Mouse (Mus musculus): Measurements from ENCODE around the gene Asic2. TPM values are rescaled to one million over a fixed set of nuclear protein-coding genes. Genes with fewer than 3 reads are reported as not detected.

Asic2 gene
- polyA plus RNA-seq, 1 experiment from 2014 or later = 17.8 TPM

DNA sequence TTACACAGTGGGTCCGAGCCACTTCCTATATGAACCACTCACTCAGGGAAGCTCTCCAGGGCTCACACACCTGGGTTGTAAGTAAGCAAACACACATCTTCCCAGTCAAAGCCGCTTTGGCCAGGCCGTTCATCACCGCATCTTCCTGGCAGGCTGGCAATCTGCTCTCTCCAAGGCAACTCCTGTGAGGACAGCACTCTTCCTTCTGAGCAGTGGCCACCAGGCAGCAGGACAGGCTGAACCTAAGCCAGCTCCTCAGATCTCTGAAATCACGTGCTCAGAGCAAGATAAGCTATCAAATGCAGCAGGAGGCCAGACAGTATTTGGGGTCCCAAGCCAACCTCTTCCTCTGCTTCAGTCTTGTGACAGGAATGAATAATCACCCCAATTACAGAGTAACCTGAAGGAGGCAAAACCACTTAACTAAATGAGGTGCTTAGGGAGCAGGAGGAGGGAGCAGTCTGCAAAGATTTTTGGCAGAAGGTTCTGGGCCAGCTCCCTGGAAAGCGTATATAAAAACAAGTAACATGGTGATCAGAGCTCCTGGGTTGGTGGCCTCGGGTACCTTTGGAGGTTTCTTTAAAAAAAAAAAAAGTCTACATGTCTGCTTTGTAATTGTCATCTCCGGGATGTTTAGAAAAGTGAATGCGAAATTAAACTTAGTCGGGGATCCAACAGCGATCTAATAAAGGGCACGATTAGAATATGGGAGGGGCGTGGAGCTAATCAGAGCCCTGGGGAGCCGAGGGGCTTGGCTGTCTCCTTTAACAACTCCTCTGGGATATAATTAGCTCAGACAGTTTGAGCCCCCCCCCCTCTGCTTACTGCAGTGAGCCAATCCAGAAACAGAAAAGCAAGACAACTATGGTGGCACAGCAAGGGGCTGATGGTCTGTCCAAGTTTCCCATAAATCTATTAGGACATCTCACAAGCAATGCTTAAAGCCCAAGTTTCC, 450.0 kb downstream of the Asic2 start:
- peaks cover 11% of the 10 kb centered on the region for H3K4me1 ChIP-seq (ENCODE audit: control insufficient read depth, insufficient read depth, low read depth, low read length)
- no peaks in the 10 kb centered on the region for H3K27me3 ChIP-seq (replicated peaks; ENCODE audit: control insufficient read depth, insufficient read depth, low read length)
- H3K9ac ChIP-seq (ENCODE audit: low read depth, low read length) = no peak overlapping the region
- 33% methylated on average over 14 of the region's 14 CpGs for WGBS
- H3K9me3 ChIP-seq (ENCODE audit: control insufficient read depth, low read length) = no peaks in the 10 kb centered on the region
- H3K27ac ChIP-seq (ENCODE audit: low read depth, low read length) = no peak overlapping the region
- H3K4me3 ChIP-seq (ENCODE audit: low read length) = no peak overlapping the region
- H3K4me2 ChIP-seq (ENCODE audit: low read length) = peak overlapping the region; percentile 9; the same call in 1 of the 2 replicates
- ATAC-seq = no peak
- no peaks in the 10 kb centered on the region for H3K36me3 ChIP-seq (ENCODE audit: control insufficient read depth, insufficient read depth, low read length)

- no peak overlapping the region for H3K4me2 ChIP-seq (ENCODE audit: low read length)
- no peak overlapping the region for H3K9ac ChIP-seq (ENCODE audit: low read depth, low read length)
- H3K4me3 ChIP-seq (ENCODE audit: low read length) = no peak overlapping the region
- 68% methylated on average over 3 of the region's 3 CpGs for WGBS
- H3K27me3 ChIP-seq (replicated peaks; ENCODE audit: control insufficient read depth, insufficient read depth, low read length) = no peaks in the 10 kb centered on the region
- ATAC-seq = no peak
- no peaks in the 10 kb centered on the region for H3K9me3 ChIP-seq (ENCODE audit: control insufficient read depth, low read length)
- no peaks in the 10 kb centered on the region for H3K36me3 ChIP-seq (ENCODE audit: control insufficient read depth, insufficient read depth, low read length)
- H3K4me1 ChIP-seq (ENCODE audit: control insufficient read depth, insufficient read depth, low read depth, low read length) = peaks cover 11% of the 10 kb centered on the region
- no peak overlapping the region for H3K27ac ChIP-seq (ENCODE audit: low read depth, low read length)
Observed at GRCm38 (mm10) chr11:81515754-81516153, 452.5 kb downstream of the Asic2 start.

GRCm38 (mm10) chr11:81512434-81512833, 455.8 kb downstream of the Asic2 start:
- ATAC-seq = no peak

DNA sequence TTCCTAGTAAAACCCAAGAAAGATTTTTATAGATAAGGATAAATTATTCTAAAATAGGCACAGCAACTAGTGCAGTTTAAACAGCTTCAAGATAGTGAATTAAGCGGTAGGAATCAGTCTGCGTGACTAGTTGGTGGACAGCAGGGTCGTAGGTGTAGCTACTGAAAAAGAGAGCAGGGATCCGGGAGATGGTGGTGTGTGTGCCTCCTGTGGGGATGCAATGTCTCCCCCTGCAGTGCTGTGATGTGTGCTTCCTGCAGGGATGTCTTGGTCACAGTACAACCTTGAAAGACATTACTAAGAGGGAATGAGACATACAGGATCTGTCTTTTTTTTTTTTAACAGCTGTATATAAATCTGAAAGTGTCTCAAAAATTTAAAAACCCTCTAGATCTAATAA, 456.9 kb downstream of the Asic2 start:
- WGBS = 58% methylated on average over 4 of the region's 4 CpGs
- ATAC-seq = no peak
- no peak overlapping the region for H3K4me2 ChIP-seq (ENCODE audit: low read length)

More at GRCm38 (mm10) chr11:81512434-81512833, 455.8 kb downstream of the Asic2 start:
- no peaks in the 10 kb centered on the region; the same call in 1 of the 2 replicates for H3K4me1 ChIP-seq (ENCODE audit: control insufficient read depth, insufficient read depth, low read depth, low read length)
- no peaks in the 10 kb centered on the region for H3K27me3 ChIP-seq (replicated peaks; ENCODE audit: control insufficient read depth, insufficient read depth, low read length)
- H3K27ac ChIP-seq (ENCODE audit: low read depth, low read length) = no peak overlapping the region
- no peak overlapping the region for H3K9ac ChIP-seq (ENCODE audit: low read depth, low read length)
- no peaks in the 10 kb centered on the region for H3K36me3 ChIP-seq (ENCODE audit: control insufficient read depth, insufficient read depth, low read length)
- no peak overlapping the region for H3K4me2 ChIP-seq (ENCODE audit: low read length)
- no peak overlapping the region for H3K4me3 ChIP-seq (ENCODE audit: low read length)
- no peaks in the 10 kb centered on the region for H3K9me3 ChIP-seq (ENCODE audit: control insufficient read depth, low read length)
- WGBS = 54% methylated on average over 10 of the region's 10 CpGs

GRCm38 (mm10) chr11:81508385-81509233, 459.6 kb downstream of the Asic2 start:
- no peaks in the 10 kb centered on the region; the same call in 1 of the 2 replicates for H3K4me1 ChIP-seq (ENCODE audit: control insufficient read depth, insufficient read depth, low read depth, low read length)
- H3K27ac ChIP-seq (ENCODE audit: low read depth, low read length) = no peak overlapping the region
- no peak for ATAC-seq
- 46% methylated on average over 8 of the region's 8 CpGs for WGBS
- no peak overlapping the region for H3K9ac ChIP-seq (ENCODE audit: low read depth, low read length)
- no peak overlapping the region for H3K4me3 ChIP-seq (ENCODE audit: low read length)
- H3K9me3 ChIP-seq (ENCODE audit: control insufficient read depth, low read length) = no peaks in the 10 kb centered on the region
- no peaks in the 10 kb centered on the region for H3K36me3 ChIP-seq (ENCODE audit: control insufficient read depth, insufficient read depth, low read length)
- H3K27me3 ChIP-seq (replicated peaks; ENCODE audit: control insufficient read depth, insufficient read depth, low read length) = no peaks in the 10 kb centered on the region
- H3K4me2 ChIP-seq (ENCODE audit: low read length) = no peak overlapping the region

More for the DNA sequence above, 456.9 kb downstream of the Asic2 start:
- H3K4me1 ChIP-seq (ENCODE audit: control insufficient read depth, insufficient read depth, low read depth, low read length) = no peaks in the 10 kb centered on the region; the same call in 1 of the 2 replicates
- no peak overlapping the region for H3K4me3 ChIP-seq (ENCODE audit: low read length)
- H3K9ac ChIP-seq (ENCODE audit: low read depth, low read length) = no peak overlapping the region
- no peak overlapping the region for H3K27ac ChIP-seq (ENCODE audit: low read depth, low read length)
- no peaks in the 10 kb centered on the region for H3K36me3 ChIP-seq (ENCODE audit: control insufficient read depth, insufficient read depth, low read length)
- no peaks in the 10 kb centered on the region for H3K27me3 ChIP-seq (replicated peaks; ENCODE audit: control insufficient read depth, insufficient read depth, low read length)
- no peaks in the 10 kb centered on the region for H3K9me3 ChIP-seq (ENCODE audit: control insufficient read depth, low read length)

GRCm38 (mm10) chr11:81504791-81505430, 463.3 kb downstream of the Asic2 start:
- no peaks in the 10 kb centered on the region; the same call in 1 of the 2 replicates for H3K4me1 ChIP-seq (ENCODE audit: control insufficient read depth, insufficient read depth, low read depth, low read length)
- no peaks in the 10 kb centered on the region for H3K27me3 ChIP-seq (replicated peaks; ENCODE audit: control insufficient read depth, insufficient read depth, low read length)
- no peak for ATAC-seq
- WGBS = 82% methylated on average over 8 of the region's 8 CpGs
- no peak overlapping the region for H3K4me3 ChIP-seq (ENCODE audit: low read length)
- no peak overlapping the region for H3K4me2 ChIP-seq (ENCODE audit: low read length)
- H3K27ac ChIP-seq (ENCODE audit: low read depth, low read length) = no peak overlapping the region
- no peaks in the 10 kb centered on the region for H3K9me3 ChIP-seq (ENCODE audit: control insufficient read depth, low read length)
- no peaks in the 10 kb centered on the region for H3K36me3 ChIP-seq (ENCODE audit: control insufficient read depth, insufficient read depth, low read length)
- no peak overlapping the region for H3K9ac ChIP-seq (ENCODE audit: low read depth, low read length)

DNA sequence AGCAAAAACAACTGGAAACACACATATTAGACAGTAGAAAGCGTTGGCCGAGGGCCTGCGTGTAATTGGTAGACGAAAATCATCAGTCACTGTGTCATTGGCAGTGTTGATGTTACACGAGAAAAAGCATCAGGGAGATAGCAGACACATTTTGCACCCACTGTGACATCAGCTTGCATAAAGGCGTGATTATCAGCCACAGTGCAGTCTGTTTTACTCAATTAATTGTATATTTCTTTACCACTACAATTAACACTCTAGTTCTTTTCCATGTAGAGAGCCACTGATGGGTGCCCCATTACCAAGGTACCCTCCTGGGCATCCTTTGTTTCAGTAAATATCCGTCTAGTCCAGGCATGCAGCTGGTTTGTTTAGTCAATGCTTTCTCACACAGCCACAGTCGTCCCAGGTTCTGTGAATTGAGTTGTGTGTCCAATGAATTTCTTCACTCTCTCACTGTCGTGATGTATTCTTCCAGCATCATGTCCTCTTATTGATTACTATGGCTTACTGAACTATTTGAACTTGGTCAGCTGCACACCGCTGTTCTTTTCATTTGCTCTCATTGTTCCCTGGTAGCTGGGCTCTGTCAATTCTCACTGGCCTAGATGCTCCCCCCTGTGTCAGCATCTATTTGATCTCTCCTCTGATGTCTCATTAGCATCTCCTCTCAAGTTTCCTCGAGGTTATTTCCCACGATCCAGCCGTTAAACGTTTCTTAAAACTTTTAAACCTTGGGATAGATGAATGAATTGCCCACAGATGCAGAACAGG, 466.6 kb downstream of the Asic2 start:
- Histone ChIP-seq H3K9me3 (ENCODE audit: control insufficient read depth, low read length) (no peaks in the 10 kb centered on the region), H3K9ac (ENCODE audit: low read depth, low read length) (no peak overlapping the region), H3K27me3 (replicated peaks; ENCODE audit: control insufficient read depth, insufficient read depth, low read length) (no peaks in the 10 kb centered on the region), H3K36me3 (ENCODE audit: control insufficient read depth, insufficient read depth, low read length) (no peaks in the 10 kb centered on the region), H3K4me1 (ENCODE audit: control insufficient read depth, insufficient read depth, low read depth, low read length) (peaks cover 6% of the 10 kb centered on the region), H3K27ac (ENCODE audit: low read depth, low read length) (no peak overlapping the region), H3K4me3 (ENCODE audit: low read length) (no peak overlapping the region), H3K4me2 (ENCODE audit: low read length) (no peak overlapping the region)
- no peak for ATAC-seq
- WGBS = 11% methylated on average over 14 of the region's 14 CpGs

DNA sequence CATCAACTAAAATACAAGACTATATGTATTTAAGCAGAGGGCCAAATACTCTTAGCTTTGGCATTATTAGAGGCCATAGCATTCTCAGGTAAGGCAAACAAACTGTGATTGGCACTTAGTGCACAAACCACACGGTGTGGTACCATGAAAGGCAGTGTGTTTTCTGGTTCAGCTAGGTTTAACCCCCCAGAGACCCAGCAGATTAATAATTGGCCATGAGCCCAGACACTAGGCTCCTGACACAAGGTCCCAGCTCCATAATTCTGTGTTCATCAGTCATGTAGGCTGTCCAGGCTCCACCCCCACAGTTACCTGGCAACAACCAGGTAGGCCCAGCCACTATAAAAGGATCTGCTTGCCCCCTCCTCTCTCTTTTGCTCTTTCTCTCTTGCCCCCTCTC, 469.3 kb downstream of the Asic2 start:
- no peaks in the 10 kb centered on the region for H3K27me3 ChIP-seq (replicated peaks; ENCODE audit: control insufficient read depth, insufficient read depth, low read length)
- H3K9ac ChIP-seq (ENCODE audit: low read depth, low read length) = no peak overlapping the region
- WGBS = 14% methylated on average over 1 of the region's 1 CpGs
- H3K36me3 ChIP-seq (ENCODE audit: control insufficient read depth, insufficient read depth, low read length) = no peaks in the 10 kb centered on the region
- H3K9me3 ChIP-seq (ENCODE audit: control insufficient read depth, low read length) = no peaks in the 10 kb centered on the region
- H3K27ac ChIP-seq (ENCODE audit: low read depth, low read length) = no peak overlapping the region
- no peak overlapping the region for H3K4me3 ChIP-seq (ENCODE audit: low read length)
- ATAC-seq = no peak
- no peak overlapping the region for H3K4me2 ChIP-seq (ENCODE audit: low read length)
- peaks cover 6% of the 10 kb centered on the region for H3K4me1 ChIP-seq (ENCODE audit: control insufficient read depth, insufficient read depth, low read depth, low read length)
